Mouse (Mus musculus) liver, embryonic 16.5 days (tissue): ENCODE data around the gene Lcn10. TPM values are rescaled to one million over a fixed set of nuclear protein-coding genes. Genes with fewer than 3 reads are reported as not detected.
"Not testable (repeated sequence)": the region's sequence is repeated elsewhere in the genome, so short reads cannot be mapped to it uniquely, and the experiment has no call there.

Experiments
- ATAC-seq: fragments of 200-750 bp; cut with Nextera tagmentation; 2 replicates; pipeline ENCODE4 v1.8.0; 2017; ENCODE audit warnings: low read depth, mild to moderate bottlenecking, moderate number of reproducible peaks, moderate library complexity
- H3K27ac ChIP-seq: fragments of 300-500 bp; sonication (generic); 2 replicates; pipeline ENCODE4 v1.5.1; 2014; ENCODE audit warnings: mild to moderate bottlenecking, low read length
- H3K27me3 ChIP-seq: fragments of 300-500 bp; sonication (generic); 2 replicates; pipeline ENCODE4 v1.6.1; 2014; ENCODE audit warnings: low read depth, low read length, mixed read lengths; ENCODE audit not compliant: control insufficient read depth, insufficient read depth
- H3K36me3 ChIP-seq: fragments of 300-500 bp; sonication (generic); 2 replicates; pipeline ENCODE4 v1.6.1; 2014; ENCODE audit warnings: mild to moderate bottlenecking; ENCODE audit not compliant: control insufficient read depth, insufficient read depth
- H3K4me1 ChIP-seq: fragments of 300-500 bp; sonication (generic); 2 replicates; pipeline ENCODE4 v1.6.1; 2014; ENCODE audit warnings: low read depth, low read length, mixed read lengths; ENCODE audit not compliant: control insufficient read depth
- H3K4me2 ChIP-seq: fragments of 300-500 bp; sonication (generic); 2 replicates; pipeline ENCODE4 v1.6.1; 2014; ENCODE audit warnings: low read depth, low read length, mixed read lengths
- H3K4me3 ChIP-seq: fragments of 300-500 bp; sonication (generic); 2 replicates; pipeline ENCODE4 v1.5.1; 2014; ENCODE audit warnings: low read depth, mild to moderate bottlenecking, low read length
- H3K9ac ChIP-seq: fragments of 300-500 bp; sonication (generic); 2 replicates; pipeline ENCODE4 v1.6.1; 2014; ENCODE audit warnings: low read depth, low read length
- H3K9me3 ChIP-seq: fragments of 300-500 bp; sonication (generic); replicated peaks from 2 replicates; pipeline ENCODE4 v1.6.1; 2016; ENCODE audit warnings: low read length; ENCODE audit not compliant: control insufficient read depth
- WGBS: fragments of 180-500 bp; shearing (Covaris S2); extraction: QIAGEN DNeasy Blood & Tissue Kit; methylation state at CpG from one replicate; pipeline ENCODE4 v1.1.7; 2014; ENCODE audit not compliant: insufficient replicate concordance; 5-methylcytosine and 5-hydroxymethylcytosine counted together
- polyA plus RNA-seq: library from polyadenylated mRNA; unstranded; fragments of >200 nt; fragmentation: Nextera tagmentation; extraction: Ambion mirVana; gene quantifications from 2 replicates; pipeline ENCODE4 v1.2.1, GENCODE M21; 2015

Gene Lcn10
- polyA plus RNA-seq, 1 experiment from 2014 or later: not detected

GRCm38 (mm10) chr2:25711641-25712040, 29.1 kb downstream of the Lcn10 start:
- H3K4me2 ChIP-seq, H3K36me3 ChIP-seq, ATAC-seq, H3K4me1 ChIP-seq, H3K4me3 ChIP-seq, H3K9me3 ChIP-seq, H3K9ac ChIP-seq, H3K27ac ChIP-seq, H3K27me3 ChIP-seq: not testable (repeated sequence)
- 30% methylated on average over 3 of the region's 3 CpGs for WGBS

GRCm38 (mm10) chr2:25717222-25717621, 34.7 kb downstream of the Lcn10 start:
- Histone ChIP-seq H3K9me3 (no peaks in the 10 kb centered on the region), H3K4me2 (no peak overlapping the region), H3K9ac (no peak overlapping the region), H3K36me3 (no peaks in the 10 kb centered on the region), H3K27ac (no peak overlapping the region), H3K4me1 (no peaks in the 10 kb centered on the region), H3K27me3 (no peaks in the 10 kb centered on the region), H3K4me3 (no peak overlapping the region)
- no peak for ATAC-seq

- Histone ChIP-seq H3K4me2 (no peak overlapping the region), H3K27me3 (no peaks in the 10 kb centered on the region), H3K27ac (no peak overlapping the region), H3K4me3 (no peak overlapping the region), H3K9ac (no peak overlapping the region), H3K4me1 (no peaks in the 10 kb centered on the region), H3K9me3 (no peaks in the 10 kb centered on the region), H3K36me3 (no peaks in the 10 kb centered on the region)
- 35% methylated on average over 2 of the region's 2 CpGs for WGBS
- ATAC-seq: no peak
Observed at GRCm38 (mm10) chr2:25733199-25733930, 50.8 kb downstream of the Lcn10 start.

Other genes starting within 250 kb of the Lcn10 start
- 0.54 and 0.63 TPM in 2 replicates for gene Clic3, start 225.9 kb upstream of the Lcn10 start, polyA plus RNA-seq
- 10.1 TPM in 2 replicates for gene Paxx, start 221.6 kb upstream of the Lcn10 start, polyA plus RNA-seq
- gene Ptgds, start 212.7 kb upstream of the Lcn10 start, polyA plus RNA-seq: 0.35 and 0.71 TPM in 2 replicates
- gene Lcn12, start 188.8 kb upstream of the Lcn10 start, polyA plus RNA-seq: not detected in 2 replicates
- 23.8 and 24.7 TPM in 2 replicates for gene Fbxw5, start 182.0 kb upstream of the Lcn10 start, polyA plus RNA-seq
- 90.7 and 105 TPM in 2 replicates for gene C8g, start 181.0 kb upstream of the Lcn10 start, polyA plus RNA-seq
- 13.0 and 13.3 TPM in 2 replicates for gene Traf2, start 135.8 kb upstream of the Lcn10 start, polyA plus RNA-seq
- 190 and 194 TPM in 2 replicates for gene Edf1, start 124.9 kb upstream of the Lcn10 start, polyA plus RNA-seq
- 2.9 and 7.2 TPM in 2 replicates for gene Mamdc4, start 107.9 kb upstream of the Lcn10 start, polyA plus RNA-seq
- 31.2 and 34.4 TPM in 2 replicates for gene Phpt1, start 107.5 kb upstream of the Lcn10 start, polyA plus RNA-seq
- 0.07 TPM in 1 of 2 replicates, not detected in the other for gene Ajm1, start 101.0 kb upstream of the Lcn10 start, polyA plus RNA-seq
- 17.5 and 19.9 TPM in 2 replicates for gene Rabl6, start 74.2 kb upstream of the Lcn10 start, polyA plus RNA-seq
- gene Ccdc183, start 65.0 kb upstream of the Lcn10 start, polyA plus RNA-seq: 0.02 and 0.05 TPM in 2 replicates
- gene Tmem141, start 60.7 kb upstream of the Lcn10 start, polyA plus RNA-seq: 9.0 and 10.5 TPM in 2 replicates
- 86.7 and 88.1 TPM in 2 replicates for gene Fcna, start 54.7 kb upstream of the Lcn10 start, polyA plus RNA-seq
- gene Lcn8, start 29.6 kb upstream of the Lcn10 start, polyA plus RNA-seq: not detected in 2 replicates
- gene Lcn5, start 24.8 kb upstream of the Lcn10 start, polyA plus RNA-seq: not detected in 2 replicates
- not detected in 2 replicates for gene Lcn6, start 5.9 kb upstream of the Lcn10 start, polyA plus RNA-seq
- not detected in 2 replicates for gene Obp2a, start 17.3 kb downstream of the Lcn10 start, polyA plus RNA-seq
- 6.9 and 7.4 TPM in 2 replicates for gene Bmyc, start 24.0 kb downstream of the Lcn10 start, polyA plus RNA-seq
- gene Obp2b, start 54.3 kb downstream of the Lcn10 start, polyA plus RNA-seq: not detected in 2 replicates
- not detected in 2 replicates for gene Lcn3, start 82.8 kb downstream of the Lcn10 start, polyA plus RNA-seq
- gene Lcn11, start 94.3 kb downstream of the Lcn10 start, polyA plus RNA-seq: not detected in 2 replicates
- not detected in 2 replicates for gene Gm13539, start 99.5 kb downstream of the Lcn10 start, polyA plus RNA-seq
- not detected in 2 replicates for gene Glt6d1, start 133.1 kb downstream of the Lcn10 start, polyA plus RNA-seq
- gene Lcn9, start 140.4 kb downstream of the Lcn10 start, polyA plus RNA-seq: not detected in 2 replicates
- not detected in 2 replicates for gene Sohlh1, start 164.5 kb downstream of the Lcn10 start, polyA plus RNA-seq
- gene Kcnt1, start 181.0 kb downstream of the Lcn10 start, polyA plus RNA-seq: not detected in 2 replicates